Comparison of ENCODE assay signal across 15 mouse cellular contexts in genomic region chr13:43331721-43332444, GRCm38 (mm10). TPM values are rescaled to one million over a fixed set of nuclear protein-coding genes. Genes with fewer than 3 reads are reported as not detected.
DNase-seq lines count a peak whose midpoint lies in the region; ATAC-seq and TF ChIP-seq lines count a peak whose summit lies in the region.
"Had no signal": no experiment of that assay in that cellular context is flagged by ENCODE, and none has a peak within 500 bp of the region (broad histone marks: within the 10 kb centered on the region; RNA-seq: fewer than 3 reads in every experiment).

No protein-coding gene starts in this region.

- no peaks in the 10 kb centered on the region for H3K9me3 ChIP-seq in kidney, embryonic 16.5 days (ENCODE audit: low read length)
- no peaks in the 10 kb centered on the region for H3K9me3 ChIP-seq in MEL (replicated peaks; ENCODE audit: insufficient read depth, low read length)
- H3K9me3 ChIP-seq in embryonic facial prominence, embryonic 15.5 days (replicated peaks) = no peaks in the 10 kb centered on the region
- H3K9me3 ChIP-seq: forebrain, embryonic 10.5 days; heart, embryonic 12.5 days; hindbrain, embryonic 12.5 days; megakaryocyte, embryonic 14.5 days; neural tube, embryonic 13.5 days had no signal

- no peaks in the 10 kb centered on the region for H3K27me3 ChIP-seq in kidney, embryonic 16.5 days (ENCODE audit: insufficient read depth, low read length)
- no peaks in the 10 kb centered on the region for H3K27me3 ChIP-seq in kidney, adult 2 months (replicated peaks; ENCODE audit: control insufficient read depth, insufficient read depth, low read length)
- H3K27me3 ChIP-seq in MEL (ENCODE audit: control insufficient read depth in 1 of 2, insufficient read depth in 2 of 2, low read length in 2 of 2) = peaks cover 0 to 5% of the 10 kb centered on the region in 2 experiments; a peak in 2 of 4 replicates
- no peaks in the 10 kb centered on the region for H3K27me3 ChIP-seq in embryonic facial prominence, embryonic 15.5 days
- H3K27me3 ChIP-seq: heart, embryonic 12.5 days; megakaryocyte, embryonic 14.5 days; neural tube, embryonic 13.5 days had no signal

- no peak overlapping the region for H3K4me3 ChIP-seq in kidney, embryonic 16.5 days (ENCODE audit: low read length)
- no peak overlapping the region for H3K4me3 ChIP-seq in kidney, adult 2 months (ENCODE audit: insufficient read depth, low read depth, low read length)
- peak overlapping the region; percentile 12 to 36; a peak in 2 of 4 replicates for H3K4me3 ChIP-seq in MEL (ENCODE audit: control insufficient read depth in 1 of 2, insufficient read depth in 1 of 2, low read depth in 2 of 2, low read length in 2 of 2)
- H3K4me3 ChIP-seq in embryonic facial prominence, embryonic 15.5 days (replicated peaks) = no peak overlapping the region
- H3K4me3 ChIP-seq: forebrain, embryonic 10.5 days; heart, embryonic 12.5 days; hindbrain, embryonic 12.5 days; megakaryocyte, embryonic 14.5 days; neural tube, embryonic 13.5 days had no signal

- TF ChIP-seq CTCF in kidney, adult 2 months (conservative IDR thresholded peaks at IDR 0.05; ENCODE audit: insufficient read depth, insufficient read length, low read depth, low read length) = no peak
- no peak for TF ChIP-seq CTCF in MEL (IDR thresholded peaks at IDR 0.05 in 2 of 3, conservative IDR thresholded peaks at IDR 0.05 in 1 of 3; ENCODE audit: control insufficient read depth in 1 of 3, insufficient read depth in 1 of 3, low read depth in 2 of 3, low read length in 3 of 3, poor library complexity in 1 of 3, severe bottlenecking in 1 of 3)

- no peaks in the 10 kb centered on the region for H3K79me2 ChIP-seq in MEL (ENCODE audit: control insufficient read depth, insufficient read depth, low read length, poor library complexity)

- WGBS in kidney, embryonic 16.5 days = 22% methylated on average over 11 of the region's 11 CpGs
- 49% methylated on average over 11 of the region's 11 CpGs for WGBS in kidney, adult 2 months
- 19% methylated on average over 11 of the region's 11 CpGs for WGBS in embryonic facial prominence, embryonic 15.5 days

- H3K4me1 ChIP-seq in kidney, embryonic 16.5 days (ENCODE audit: insufficient read depth, low read length) = peaks cover 11% of the 10 kb centered on the region
- no peaks in the 10 kb centered on the region for H3K4me1 ChIP-seq in kidney, adult 2 months (ENCODE audit: control insufficient read depth, insufficient read depth, low read length)
- peaks cover 0 to 6% of the 10 kb centered on the region in 2 experiments; a peak in 1 of 4 replicates for H3K4me1 ChIP-seq in MEL (ENCODE audit: control insufficient read depth in 1 of 2, insufficient read depth in 2 of 2, low read length in 2 of 2)
- peaks cover 9% of the 10 kb centered on the region; the same call in 1 of the 2 replicates for H3K4me1 ChIP-seq in embryonic facial prominence, embryonic 15.5 days
- H3K4me1 ChIP-seq: forebrain, embryonic 10.5 days; hindbrain, embryonic 12.5 days; neural tube, embryonic 13.5 days had no signal

- no peak for TF ChIP-seq POLR2A in kidney, adult 2 months (IDR thresholded peaks at IDR 0.05; ENCODE audit: low read depth, low read length)
- TF ChIP-seq POLR2A in MEL (IDR thresholded peaks at IDR 0.05; ENCODE audit: control insufficient read depth in 1 of 2, insufficient read depth in 1 of 2, low read depth in 1 of 2, low read length in 2 of 2, poor library complexity in 1 of 2) = no peak

- peak; percentile 35; the same call in 1 of the 2 replicates for ATAC-seq in kidney, embryonic 16.5 days (ENCODE audit: low FRiP score, low TSS enrichment)
- ATAC-seq in embryonic facial prominence, embryonic 15.5 days (ENCODE audit: insufficient number of reproducible peaks, low FRiP score, low TSS enrichment, low read depth) = no peak

- H3K27ac ChIP-seq in kidney, embryonic 16.5 days (ENCODE audit: low read length) = peak overlapping the region; percentile 32; the same call in 1 of the 2 replicates
- H3K27ac ChIP-seq in kidney, adult 2 months (ENCODE audit: insufficient read depth, low read depth, low read length) = no peak overlapping the region
- no peak overlapping the region for H3K27ac ChIP-seq in MEL (ENCODE audit: control insufficient read depth, low read depth, low read length)
- peak overlapping the region; percentile 73 for H3K27ac ChIP-seq in embryonic facial prominence, embryonic 15.5 days (replicated peaks)
- H3K27ac ChIP-seq: forebrain, embryonic 10.5 days; hindbrain, embryonic 12.5 days; neural tube, embryonic 13.5 days had no signal

- no peaks in the 10 kb centered on the region for H3K36me3 ChIP-seq in kidney, embryonic 16.5 days (ENCODE audit: insufficient read depth, low read length)
- no peaks in the 10 kb centered on the region for H3K36me3 ChIP-seq in kidney, adult 2 months (ENCODE audit: control insufficient read depth, insufficient read depth, low read length)
- peaks cover 0 to 2% of the 10 kb centered on the region in 2 experiments; a peak in 1 of 4 replicates for H3K36me3 ChIP-seq in MEL (ENCODE audit: control insufficient read depth in 1 of 2, insufficient read depth in 2 of 2, low read length in 2 of 2)
- no peaks in the 10 kb centered on the region for H3K36me3 ChIP-seq in embryonic facial prominence, embryonic 15.5 days
- H3K36me3 ChIP-seq: forebrain, embryonic 10.5 days; heart, embryonic 12.5 days; hindbrain, embryonic 12.5 days; neural tube, embryonic 13.5 days had no signal

- TF ChIP-seq EP300 in MEL (IDR thresholded peaks at IDR 0.05; ENCODE audit: low read depth in 1 of 2, low read length in 2 of 2) = peak; percentile 23 to 24; a peak in 2 of 4 replicates

- H3K4me2 ChIP-seq in kidney, embryonic 16.5 days (replicated peaks; ENCODE audit: low read depth, low read length) = no peak overlapping the region
- 0 out of 2 replicates have a peak overlapping the region, but pooled peaks have one; percentile 3 for H3K4me2 ChIP-seq in embryonic facial prominence, embryonic 15.5 days (replicated peaks)
- H3K4me2 ChIP-seq: heart, embryonic 12.5 days; hindbrain, embryonic 12.5 days; liver, embryonic 11.5 days; neural tube, embryonic 13.5 days had no signal

- no peak overlapping the region for H3K9ac ChIP-seq in kidney, embryonic 16.5 days (replicated peaks; ENCODE audit: low read length)
- no peak overlapping the region for H3K9ac ChIP-seq in MEL (ENCODE audit: control insufficient read depth, low read depth, low read length, poor library complexity, severe bottlenecking)
- no peak overlapping the region for H3K9ac ChIP-seq in embryonic facial prominence, embryonic 15.5 days
- H3K9ac ChIP-seq: heart, embryonic 12.5 days; hindbrain, embryonic 12.5 days; neural tube, embryonic 13.5 days had no signal

- TF ChIP-seq RAD21 in MEL (IDR thresholded peaks at IDR 0.05; ENCODE audit: low read depth, low read length) = no peak

- no peak for DNase-seq in kidney, adult 2 months
- DNase-seq in 416B (ENCODE audit: low read depth) = peak; percentile 33
- DNase-seq in MEL (ENCODE audit: low read depth, low spot score) = peak; percentile 61
- no peak for DNase-seq in adrenal gland, postnatal 4 days (ENCODE audit: low spot score in 2 of 2)
- no peak for DNase-seq in frontal cortex, postnatal 25 days (ENCODE audit: low spot score in 2 of 2)
- DNase-seq: cerebellum, adult 11-12 months; right cerebral cortex, adult 18-20 months had no signal

TF ChIP-seq in MEL, 35 proteins besides CTCF, POLR2A, EP300 and RAD21:
- TF ChIP-seq GATA1 (IDR thresholded peaks at IDR 0.05; ENCODE audit: low read depth, low read length) (peak; percentile 64), MXI1 (IDR thresholded peaks at IDR 0.05; ENCODE audit: low read depth, low read length) (no peak), SMC3 (IDR thresholded peaks at IDR 0.05; ENCODE audit: low read depth, low read length) (no peak)

RNA-seq across cellular contexts. Expression of gene Gfod1, which starts 27.9 kb away (rescaled TPM):
- polyA plus RNA-seq in kidney, embryonic 16.5 days (2015; fragmentation: Nextera tagmentation; extraction: Ambion mirVana) = 0.24 and 0.36 TPM in 2 replicates
- 1.6 and 2.0 TPM in 2 replicates for polyA plus RNA-seq in kidney, adult 2 months (2012; rRNA removed)
- 0.27 and 0.62 TPM in 2 replicates for total RNA-seq in MEL (2012; rRNA removed)
- under 1 TPM in 1 of 2 experiments, not detected in 1; 0.93 TPM for polyA plus RNA-seq in MEL (2012; ENCODE audit: insufficient read depth in 1 of 2, insufficient read length in 2 of 2, low read depth in 1 of 2, low replicate concordance in 2 of 2, missing spikeins in 1 of 2)
- polyA plus RNA-seq in embryonic facial prominence, embryonic 15.5 days (2015; fragmentation: Nextera tagmentation; extraction: Ambion mirVana) = 1.0 TPM in 2 replicates
- 10 to 100 TPM; 10.3 to 10.4 TPM for total RNA-seq in adrenal gland, postnatal 4 days (2021)

RNA-seq across cellular contexts. Expression of gene Sirt5, which starts 33.4 kb away (rescaled TPM):
- 19.6 TPM in 2 replicates for polyA plus RNA-seq in kidney, embryonic 16.5 days (2015; fragmentation: Nextera tagmentation; extraction: Ambion mirVana)
- polyA plus RNA-seq in kidney, adult 2 months (2012; rRNA removed) = 14.8 and 16.7 TPM in 2 replicates
- total RNA-seq in MEL (2012; rRNA removed) = 7.6 and 8.2 TPM in 2 replicates
- polyA plus RNA-seq in MEL (2012; ENCODE audit: insufficient read depth in 1 of 2, insufficient read length in 2 of 2, low read depth in 1 of 2, low replicate concordance in 2 of 2, missing spikeins in 1 of 2) = 10 to 100 TPM in 1 of 2 experiments, not detected in 1; 10.6 TPM
- 21.4 and 24.1 TPM in 2 replicates for polyA plus RNA-seq in embryonic facial prominence, embryonic 15.5 days (2015; fragmentation: Nextera tagmentation; extraction: Ambion mirVana)
- total RNA-seq in adrenal gland, postnatal 4 days (2021) = 10 to 100 TPM; 27.9 to 29.1 TPM

Comparison
In these comparisons a context has a peak if more than half of its experiments do, and no peak if none do; other contexts are left out.
1. H3K27ac ChIP-seq: peak in kidney, embryonic 16.5 days (single experiment) and embryonic facial prominence, embryonic 15.5 days (single experiment); none in kidney, adult 2 months (single experiment) and MEL (single experiment).
2. H3K4me3 ChIP-seq: peak in MEL (2 of 2); none in kidney, embryonic 16.5 days (single experiment), kidney, adult 2 months (single experiment) and embryonic facial prominence, embryonic 15.5 days (single experiment).
3. DNase-seq: peak in 416B (single experiment) and MEL (single experiment); none in kidney, adult 2 months (single experiment), adrenal gland, postnatal 4 days (0 of 2) and frontal cortex, postnatal 25 days (0 of 2).